Mouse (Mus musculus) erythroblast, adult 5-6 weeks (primary cell): Measurements from ENCODE around the gene Slc10a1. TPM values are rescaled to one million over a fixed set of nuclear protein-coding genes. Genes with fewer than 3 reads are reported as not detected.

Source experiments
- ATAC-seq: replicated peaks from 2 replicates; pipeline ENCODE4 v1.8.0; 2016; ENCODE audit warnings: moderate number of reproducible peaks, mild to moderate bottlenecking, moderate TSS enrichment, inconsistent platforms; ENCODE audit not compliant: poor library complexity, low FRiP score, severe bottlenecking
- total RNA-seq, 2 experiments: library from RNA; stranded (forward) in 1 of 2; stranded (reverse) in 1 of 2; fragments of 150-400 nt in 1 of 2; fragments of 200-764, 138-1000 nt in 1 of 2; gene quantifications; 2 replicates each; pipeline versions ENCODE4 v1.2.3 to v1.2.4; 2015 to 2017; ENCODE audit warnings: low replicate concordance in 2 of 2

Slc10a1 gene
- total RNA-seq, 2 experiments from 2014 or later: not detected

- ATAC-seq: no peak
Measured at GRCm38 (mm10) chr12:80932865-80933264, 35.6 kb downstream of the Slc10a1 start.

- no peak for ATAC-seq
Measured at GRCm38 (mm10) chr12:80931402-80932140, 36.9 kb downstream of the Slc10a1 start.

GRCm38 (mm10) chr12:80930141-80930540, 38.4 kb downstream of the Slc10a1 start:
- peak; percentile 99 for ATAC-seq

GRCm38 (mm10) chr12:80928881-80929280, 39.6 kb downstream of the Slc10a1 start:
- no peak for ATAC-seq

GRCm38 (mm10) chr12:80927518-80927917, 41.0 kb downstream of the Slc10a1 start:
- no peak for ATAC-seq

- no peak for ATAC-seq
Measured at GRCm38 (mm10) chr12:80926550-80926949, 42.0 kb downstream of the Slc10a1 start.

GRCm38 (mm10) chr12:80925919-80926318, 42.6 kb downstream of the Slc10a1 start:
- ATAC-seq: no peak

GRCm38 (mm10) chr12:80924205-80924604, 44.3 kb downstream of the Slc10a1 start:
- ATAC-seq: no peak

- no peak for ATAC-seq
Measured at GRCm38 (mm10) chr12:80923602-80924001, 44.9 kb downstream of the Slc10a1 start.

GRCm38 (mm10) chr12:80922869-80923268, 45.6 kb downstream of the Slc10a1 start:
- ATAC-seq: no peak

GRCm38 (mm10) chr12:80921301-80921700, 47.2 kb downstream of the Slc10a1 start:
- no peak for ATAC-seq

- ATAC-seq: peak; percentile 96
Measured at GRCm38 (mm10) chr12:80917764-80918163, 50.7 kb downstream of the Slc10a1 start.

GRCm38 (mm10) chr12:80909631-80910030, 58.9 kb downstream of the Slc10a1 start:
- no peak for ATAC-seq

Other genes starting within 250 kb of the Slc10a1 start
- not detected in 2 replicates for gene Ccdc177, start 208.0 kb downstream of the Slc10a1 start, total RNA-seq (2015; ENCODE audit: low replicate concordance)
- not detected in 2 replicates for gene Ccdc177, start 208.0 kb downstream of the Slc10a1 start, total RNA-seq (2017; ENCODE audit: low replicate concordance)
- 16.3 and 16.7 TPM in 2 replicates for gene Susd6, start 178.2 kb downstream of the Slc10a1 start, total RNA-seq (2015; ENCODE audit: low replicate concordance)
- gene Susd6, start 178.2 kb downstream of the Slc10a1 start, total RNA-seq (2017; ENCODE audit: low replicate concordance): 32.7 and 36.2 TPM in 2 replicates
- 231 and 263 TPM in 2 replicates for gene Srsf5, start 23.2 kb downstream of the Slc10a1 start, total RNA-seq (2015; ENCODE audit: low replicate concordance)
- 732 and 764 TPM in 2 replicates for gene Srsf5, start 23.2 kb downstream of the Slc10a1 start, total RNA-seq (2017; ENCODE audit: low replicate concordance)
- gene Smoc1, start 58.1 kb upstream of the Slc10a1 start, total RNA-seq (2015; ENCODE audit: low replicate concordance): 1.0 TPM in 1 of 2 replicates, not detected in the other
- not detected in 2 replicates for gene Smoc1, start 58.1 kb upstream of the Slc10a1 start, total RNA-seq (2017; ENCODE audit: low replicate concordance)